Mouse (Mus musculus) testis, postnatal 14 days (tissue): ENCODE measurements around the gene Paxx.

ENCODE experiments used
- DNase-seq: peaks from one replicate; pipeline ENCODE4 v3.0.0; 2021; ENCODE audit warnings: low spot score

Gene Paxx

GRCm38 (mm10) chr2:25460551-25461309, at the start of gene Paxx:
Gene Paxx (minus strand): TSS chr2:25461094.
- peak; percentile 90 for DNase-seq

GRCm38 (mm10) chr2:25509912-25510311, 49.0 kb upstream of the Paxx start:
- DNase-seq, result no peak

GRCm38 (mm10) chr2:25506964-25507363, 46.1 kb upstream of the Paxx start:
- no peak for DNase-seq

- no peak for DNase-seq
Observed at GRCm38 (mm10) chr2:25505860-25506259, 45.0 kb upstream of the Paxx start.

- no peak for DNase-seq
Observed at GRCm38 (mm10) chr2:25505000-25505399, 44.1 kb upstream of the Paxx start.

GRCm38 (mm10) chr2:25504538-25504937, 43.6 kb upstream of the Paxx start:
- no peak for DNase-seq

- DNase-seq, result no peak
Observed at GRCm38 (mm10) chr2:25502726-25503125, 41.8 kb upstream of the Paxx start.

GRCm38 (mm10) chr2:25501593-25502486, 40.9 kb upstream of the Paxx start, which contains the start of gene C8g:
Gene C8g (minus strand): TSS chr2:25501719.
- DNase-seq, result no peak

GRCm38 (mm10) chr2:25500576-25501405, 39.9 kb upstream of the Paxx start, which contains the start of gene Fbxw5:
Gene Fbxw5 (plus strand): TSS chr2:25500750.
- DNase-seq, result peak; percentile 88

GRCm38 (mm10) chr2:25500071-25500575, 39.2 kb upstream of the Paxx start:
- no peak for DNase-seq

- DNase-seq, result no peak
Observed at GRCm38 (mm10) chr2:25498622-25499478, 38.0 kb upstream of the Paxx start.

- no peak for DNase-seq
Observed at GRCm38 (mm10) chr2:25497846-25498575, 37.1 kb upstream of the Paxx start.

- no peak for DNase-seq
Observed at GRCm38 (mm10) chr2:25496462-25496861, 35.6 kb upstream of the Paxx start.

- no peak for DNase-seq
Observed at GRCm38 (mm10) chr2:25493476-25493961, 32.6 kb upstream of the Paxx start, which contains the start of gene Lcn12. Gene Lcn12 (minus strand): TSS chr2:25493911.

- DNase-seq, result no peak
Observed at GRCm38 (mm10) chr2:25492988-25493387, 32.1 kb upstream of the Paxx start.

GRCm38 (mm10) chr2:25488671-25489068, 27.8 kb upstream of the Paxx start:
- DNase-seq, result no peak

GRCm38 (mm10) chr2:25487965-25488670, 27.2 kb upstream of the Paxx start:
- DNase-seq, result no peak

- no peak for DNase-seq
Observed at GRCm38 (mm10) chr2:25484901-25485647, 24.2 kb upstream of the Paxx start.
